Mouse (Mus musculus) liver, embryonic 14.5 days (tissue): ENCODE data around the gene Aven. TPM values are rescaled to one million over a fixed set of nuclear protein-coding genes. Genes with fewer than 3 reads are reported as not detected.

ENCODE experiments used
- ATAC-seq: fragments of 200-750 bp; cut with Nextera tagmentation; 2 replicates; pipeline ENCODE4 v1.8.0; 2017; ENCODE audit warnings: moderate number of reproducible peaks, mild to moderate bottlenecking, moderate library complexity; ENCODE audit not compliant: insufficient read depth
- DNase-seq, 3 experiments: peaks; one replicate each; pipeline ENCODE4 v3.0.0-alpha.2; 2012 to 2013; ENCODE audit warnings: low read depth in 3 of 3, low spot score in 3 of 3
- H3K27ac ChIP-seq: fragments of 300-500 bp; sonication (generic); 2 replicates; pipeline ENCODE4 v1.5.1; 2014; ENCODE audit warnings: moderate library complexity, mild to moderate bottlenecking, control low read depth, inconsistent platforms
- H3K27me3 ChIP-seq: fragments of 300-500 bp; sonication (generic); 2 replicates; pipeline ENCODE4 v1.6.1; 2014; ENCODE audit warnings: mild to moderate bottlenecking, low read length, moderate library complexity; ENCODE audit not compliant: control insufficient read depth, insufficient read depth
- H3K36me3 ChIP-seq: fragments of 300-500 bp; sonication (generic); replicated peaks from 2 replicates; pipeline ENCODE4 v1.6.1; 2014; ENCODE audit warnings: low read depth; ENCODE audit not compliant: control insufficient read depth, insufficient read depth
- H3K4me1 ChIP-seq, 2 experiments: fragments of 200-500 bp in 1 of 2; fragments of 300-500 bp in 1 of 2; sonication (generic) in 1 of 2; replicated peaks; 2 replicates each; pipeline ENCODE4 v1.6.1; 2012 to 2014; ENCODE audit warnings: antibody characterized with exemption in 1 of 2, inconsistent platforms in 1 of 2, low read length in 1 of 2; ENCODE audit not compliant: control insufficient read depth in 2 of 2, insufficient read depth in 2 of 2
- H3K4me2 ChIP-seq: fragments of 300-500 bp; sonication (generic); 2 replicates; pipeline ENCODE4 v1.6.1; 2014; ENCODE audit warnings: low read depth, mild to moderate bottlenecking, control low read depth, moderate library complexity
- H3K4me3 ChIP-seq, 2 experiments: fragments of 200-500 bp in 1 of 2; fragments of 300-500 bp in 1 of 2; sonication (generic) in 1 of 2; 2 replicates each; pipeline ENCODE4 v1.5.1; 2012 to 2014; ENCODE audit warnings: low read depth in 2 of 2, low read length in 2 of 2, mild to moderate bottlenecking in 2 of 2, control low read depth in 1 of 2, inconsistent platforms in 1 of 2, moderate library complexity in 1 of 2; ENCODE audit not compliant: insufficient read depth in 1 of 2
- H3K9ac ChIP-seq: fragments of 300-500 bp; sonication (generic); replicated peaks from 2 replicates; pipeline ENCODE4 v1.6.1; 2014; ENCODE audit warnings: mild to moderate bottlenecking, control low read depth, moderate library complexity
- H3K9me3 ChIP-seq: fragments of 300-500 bp; sonication (generic); 2 replicates; pipeline ENCODE4 v1.6.1; 2016; ENCODE audit warnings: low read length, mixed read lengths; ENCODE audit not compliant: control insufficient read depth
- CTCF ChIP-seq: IDR thresholded peaks from 2 replicates; pipeline ENCODE4 v1.5.1; 2016; ENCODE audit warnings: antibody characterized with exemption, low read depth, control low read depth
- EP300 ChIP-seq: IDR thresholded peaks from 2 replicates; pipeline ENCODE4 v1.6.1; 2016; ENCODE audit warnings: antibody characterized with exemption, low read depth
- WGBS: fragments of 180-500 bp; shearing (Covaris S2); extraction: QIAGEN DNeasy Blood & Tissue Kit; methylation state at CpG from one replicate; pipeline ENCODE4 v1.1.7; 2014; ENCODE audit not compliant: insufficient replicate concordance; 5-methylcytosine and 5-hydroxymethylcytosine counted together
- polyA plus RNA-seq, 2 experiments: library from polyadenylated mRNA; depleted of rRNA in 1 of 2; stranded (reverse) in 1 of 2; unstranded in 1 of 2; fragments of >200 nt; fragmentation: Nextera tagmentation in 1 of 2; extraction: Ambion mirVana in 1 of 2; gene quantifications; 2 replicates each; pipeline versions ENCODE4 v1.2.1 to v1.2.3; 2012 to 2014

The Aven gene
- polyA plus RNA-seq, 2 experiments = 5.9 to 8.6 TPM

GRCm38 (mm10) chr2:112595807-112596206 is 103.0 kb downstream of the Aven start:
- DNase-seq = no peak
- Histone ChIP-seq H3K36me3 (no peaks in the 10 kb centered on the region), H3K4me3 (no peak overlapping the region), H3K9me3 (no peaks in the 10 kb centered on the region), H3K4me2 (no peak overlapping the region), H3K27me3 (no peaks in the 10 kb centered on the region), H3K9ac (no peak overlapping the region), H3K27ac (no peak overlapping the region), H3K4me1 (0 out of 4 replicates have a peak, but pooled peaks cover 0 to 2% of the 10 kb centered on the region in 2 experiments)
- no peak for ATAC-seq
- no peak for TF ChIP-seq CTCF
- TF ChIP-seq EP300 = no peak
- WGBS = 51% methylated on average over 3 of the region's 3 CpGs

DNA sequence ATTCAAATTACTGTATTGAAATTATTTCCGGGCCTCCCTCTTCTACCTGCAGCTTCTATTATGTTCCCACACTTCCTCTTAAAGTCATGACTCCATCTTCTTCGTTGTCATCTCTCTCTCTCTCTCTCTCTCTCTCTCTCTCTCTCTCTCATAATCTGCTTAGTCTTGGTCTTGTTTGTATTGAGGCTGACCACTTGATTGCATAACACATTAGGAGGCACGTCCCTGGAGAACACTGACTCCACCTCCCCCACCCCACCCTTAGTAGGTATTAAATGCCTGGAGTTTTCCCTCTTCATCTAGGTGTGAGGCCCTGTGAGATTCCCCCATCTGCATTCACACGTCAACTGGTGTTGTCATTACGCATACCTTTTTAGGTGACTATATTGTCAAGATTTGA is 103.7 kb downstream of the Aven start:
- WGBS = 52% methylated on average over 5 of the region's 5 CpGs
- Histone ChIP-seq H3K9me3 (no peaks in the 10 kb centered on the region), H3K27me3 (no peaks in the 10 kb centered on the region), H3K9ac (no peak overlapping the region), H3K4me2 (no peak overlapping the region), H3K27ac (no peak overlapping the region), H3K36me3 (no peaks in the 10 kb centered on the region), H3K4me3 (no peak overlapping the region), H3K4me1 (0 out of 4 replicates have a peak, but pooled peaks cover 0 to 2% of the 10 kb centered on the region in 2 experiments)
- DNase-seq (no peak), ATAC-seq (no peak)
- TF ChIP-seq EP300 = no peak

DNA sequence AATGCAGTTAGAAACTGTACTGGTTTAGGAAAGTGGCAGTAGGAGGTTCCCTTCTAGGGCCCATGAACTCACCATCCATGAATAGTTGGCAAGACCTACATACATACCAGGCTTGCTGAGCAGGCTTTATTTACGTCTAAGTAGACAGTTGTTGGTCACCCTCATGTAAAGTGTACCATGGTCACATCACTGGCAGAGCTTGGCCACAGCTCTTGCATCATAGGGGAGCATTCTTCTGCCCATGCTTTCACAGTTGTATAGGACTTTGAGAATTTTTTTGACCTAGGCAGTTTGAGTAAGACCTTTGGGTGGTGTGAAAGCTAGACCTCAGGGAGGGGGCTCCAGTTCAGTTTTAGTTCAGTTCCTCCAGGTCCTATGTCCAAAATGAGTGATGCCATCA is 104.3 kb downstream of the Aven start:
- TF ChIP-seq EP300 (no peak), CTCF (no peak)
- H3K9ac ChIP-seq = no peak overlapping the region
- no peaks in the 10 kb centered on the region for H3K9me3 ChIP-seq
- no peaks in the 10 kb centered on the region for H3K36me3 ChIP-seq
- ATAC-seq = no peak
- no peaks in the 10 kb centered on the region for H3K27me3 ChIP-seq
- no peak overlapping the region for H3K4me2 ChIP-seq
- 0 out of 4 replicates have a peak, but pooled peaks cover 0 to 2% of the 10 kb centered on the region in 2 experiments for H3K4me1 ChIP-seq
- 55% methylated on average over 1 of the region's 1 CpGs for WGBS
- H3K27ac ChIP-seq = no peak overlapping the region
- H3K4me3 ChIP-seq = no peak overlapping the region
- no peak for DNase-seq

DNA sequence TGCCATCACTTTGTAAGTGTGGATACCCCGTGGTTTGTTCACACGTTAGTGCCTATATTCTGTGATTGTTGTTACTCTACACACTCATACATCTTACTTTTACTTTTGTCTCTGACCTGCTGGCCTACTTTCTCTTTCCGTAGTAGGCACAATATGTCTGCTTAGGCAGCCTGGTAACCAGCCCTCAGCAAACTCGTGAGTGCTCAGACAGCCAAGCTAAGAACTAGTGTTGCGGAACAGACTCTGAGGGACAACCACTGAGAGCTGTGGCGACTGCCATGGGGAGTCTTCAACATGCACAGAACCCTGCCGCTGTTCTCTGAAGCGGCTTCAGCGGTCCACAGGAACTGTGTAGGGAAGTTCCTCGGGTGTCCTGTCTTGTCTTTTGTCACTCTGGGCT is 107.5 kb downstream of the Aven start:
- TF ChIP-seq EP300 (no peak), CTCF (no peak)
- WGBS = 60% methylated on average over 10 of the region's 10 CpGs
- Histone ChIP-seq H3K4me2 (no peak overlapping the region), H3K4me3 (no peak overlapping the region), H3K4me1 (no peaks in the 10 kb centered on the region), H3K9ac (no peak overlapping the region), H3K27ac (no peak overlapping the region), H3K27me3 (no peaks in the 10 kb centered on the region), H3K36me3 (no peaks in the 10 kb centered on the region), H3K9me3 (no peaks in the 10 kb centered on the region)
- DNase-seq = no peak
- ATAC-seq = no peak

- WGBS = 69% methylated on average over 8 of the region's 8 CpGs
- Histone ChIP-seq H3K27ac (no peak overlapping the region), H3K9me3 (no peaks in the 10 kb centered on the region), H3K4me1 (no peaks in the 10 kb centered on the region), H3K4me3 (no peak overlapping the region), H3K4me2 (no peak overlapping the region), H3K27me3 (no peaks in the 10 kb centered on the region), H3K9ac (no peak overlapping the region), H3K36me3 (no peaks in the 10 kb centered on the region)
- no peak for ATAC-seq
- no peak for DNase-seq
- TF ChIP-seq CTCF (no peak), EP300 (no peak)
Observed at GRCm38 (mm10) chr2:112602487-112602886, 109.7 kb downstream of the Aven start.

- Histone ChIP-seq H3K36me3 (no peaks in the 10 kb centered on the region), H3K4me1 (no peaks in the 10 kb centered on the region), H3K4me3 (no peak overlapping the region), H3K27ac (no peak overlapping the region), H3K9me3 (no peaks in the 10 kb centered on the region), H3K27me3 (no peaks in the 10 kb centered on the region), H3K9ac (no peak overlapping the region), H3K4me2 (no peak overlapping the region)
- WGBS = 72% methylated on average over 3 of the region's 3 CpGs
- no peak for ATAC-seq
- no peak for DNase-seq
- TF ChIP-seq CTCF = no peak
- no peak for TF ChIP-seq EP300
Observed at GRCm38 (mm10) chr2:112606536-112606935, 113.8 kb downstream of the Aven start.
